Mouse (Mus musculus): ENCODE results near the gene Nup160. TPM values are rescaled to one million over a fixed set of nuclear protein-coding genes. Genes with fewer than 3 reads are reported as not detected.

Nup160 gene
- polyA plus RNA-seq, 1 experiment from 2014 or later, result 63.9 TPM

DNA sequence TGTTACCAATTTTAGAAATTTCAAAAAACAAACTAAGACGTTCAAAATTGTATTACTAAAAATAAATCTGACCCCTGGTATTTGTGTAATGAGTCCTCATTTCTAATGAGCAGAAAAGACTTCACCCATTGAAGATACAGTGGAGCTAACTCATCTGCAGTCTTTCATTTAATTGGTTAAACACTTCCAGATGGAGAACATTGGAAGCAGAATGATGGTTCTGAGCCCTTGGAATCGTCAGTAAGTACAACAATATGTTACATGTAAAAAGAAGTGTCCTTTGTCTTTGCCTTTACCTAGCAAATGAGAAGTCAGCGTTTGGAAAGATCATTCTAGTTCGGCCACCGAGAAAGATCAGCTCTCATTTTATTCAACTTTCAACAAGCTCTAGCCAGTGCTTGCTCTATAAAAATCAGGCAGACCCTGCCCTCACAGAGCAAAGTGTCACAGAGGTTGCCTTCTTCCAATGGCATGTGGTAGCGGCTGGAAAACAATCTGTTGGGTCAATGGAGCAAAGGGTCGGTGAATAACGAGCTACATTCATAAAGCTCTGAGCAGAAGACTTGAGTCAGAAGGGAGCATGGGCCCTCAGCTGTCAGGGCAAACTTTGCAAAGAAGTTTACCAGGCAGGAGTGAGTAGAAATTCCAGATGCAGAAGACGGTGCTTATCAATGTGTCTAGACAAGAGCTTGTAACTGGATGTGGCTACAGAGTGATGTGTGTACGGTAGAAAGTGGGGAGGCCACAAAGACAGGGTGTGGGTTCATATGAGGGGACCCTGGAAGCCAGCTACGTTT, 10.2 kb upstream of the Nup160 start:
- Histone ChIP-seq H3K9ac (no peak overlapping the region), H3K9me3 (ENCODE audit: low read depth, low read length) (peaks cover 2% of the 10 kb centered on the region; the same call in 1 of the 2 replicates), H3K36me3 (ENCODE audit: insufficient read depth) (no peaks in the 10 kb centered on the region), H3K4me1 (ENCODE audit: insufficient read depth) (0 out of 2 replicates have a peak, but pooled peaks cover 5% of the 10 kb centered on the region), H3K27ac (ENCODE audit: low read depth) (no peak overlapping the region), H3K4me3 (ENCODE audit: low read depth, low read length) (no peak overlapping the region), H3K27me3 (ENCODE audit: insufficient read depth, low read length) (no peaks in the 10 kb centered on the region), H3K4me2 (no peak overlapping the region; the same call in 1 of the 2 replicates)
- WGBS, result 52% methylated on average over 11 of the region's 11 CpGs
- no peak for TF ChIP-seq CTCF (IDR thresholded peaks at IDR 0.05; ENCODE audit: low read depth)
- DNase-seq (no peak), ATAC-seq (ENCODE audit: insufficient read depth) (peak; percentile 37; the same call in 1 of the 2 replicates)

- no peak overlapping the region for H3K27ac ChIP-seq (ENCODE audit: low read depth)
- WGBS, result 25% methylated on average over 21 of the region's 21 CpGs
- no peak for TF ChIP-seq CTCF (IDR thresholded peaks at IDR 0.05; ENCODE audit: low read depth)
- 0 out of 2 replicates have a peak, but pooled peaks cover 5% of the 10 kb centered on the region for H3K4me1 ChIP-seq (ENCODE audit: insufficient read depth)
- no peak overlapping the region for H3K4me3 ChIP-seq (ENCODE audit: low read depth, low read length)
- H3K36me3 ChIP-seq (ENCODE audit: insufficient read depth), result no peaks in the 10 kb centered on the region
- ATAC-seq (ENCODE audit: insufficient read depth) (peak; percentile 55), DNase-seq (peak; percentile 51)
- peaks cover 2% of the 10 kb centered on the region; the same call in 1 of the 2 replicates for H3K9me3 ChIP-seq (ENCODE audit: low read depth, low read length)
- peak overlapping the region; percentile 41 for H3K4me2 ChIP-seq
- peak overlapping the region; percentile 6; the same call in 1 of the 2 replicates for H3K9ac ChIP-seq
- H3K27me3 ChIP-seq (ENCODE audit: insufficient read depth, low read length), result no peaks in the 10 kb centered on the region
Measured at GRCm38 (mm10) chr2:90667388-90668265, 9.4 kb upstream of the Nup160 start.

DNA sequence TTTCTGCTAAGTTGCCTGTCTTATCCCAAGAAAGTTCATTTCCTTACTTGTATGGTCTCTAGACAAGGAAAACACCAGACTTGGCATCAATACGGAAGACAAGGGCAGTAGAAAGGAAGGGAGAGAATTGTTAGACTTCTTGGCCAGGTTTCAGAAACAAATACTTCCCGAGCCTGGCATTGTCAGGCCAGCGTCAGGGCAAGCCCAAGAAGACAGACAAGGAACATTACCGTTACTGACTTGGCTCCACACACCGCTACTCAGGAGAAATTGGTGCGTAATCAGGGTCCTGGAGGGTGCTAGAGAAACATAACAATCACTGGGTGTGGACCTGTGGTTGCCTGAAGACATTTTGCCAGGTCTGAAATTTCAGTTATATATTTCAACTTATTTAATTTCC, 6.7 kb upstream of the Nup160 start:
- peak; percentile 24 for DNase-seq

GRCm38 (mm10) chr2:90673339-90673738, 3.7 kb upstream of the Nup160 start:
- no peak for TF ChIP-seq CTCF (IDR thresholded peaks at IDR 0.05; ENCODE audit: low read depth)
- no peaks in the 10 kb centered on the region for H3K27me3 ChIP-seq (ENCODE audit: insufficient read depth, low read length)
- H3K4me2 ChIP-seq, result no peak overlapping the region
- H3K9ac ChIP-seq, result no peak overlapping the region
- no peaks in the 10 kb centered on the region for H3K4me1 ChIP-seq (ENCODE audit: insufficient read depth)
- 87% methylated on average over 1 of the region's 1 CpGs for WGBS
- ATAC-seq (ENCODE audit: insufficient read depth), result no peak
- no peak overlapping the region for H3K4me3 ChIP-seq (ENCODE audit: low read depth, low read length)
- H3K36me3 ChIP-seq (ENCODE audit: insufficient read depth), result no peaks in the 10 kb centered on the region
- no peak overlapping the region for H3K27ac ChIP-seq (ENCODE audit: low read depth)
- no peak for DNase-seq
- H3K9me3 ChIP-seq (ENCODE audit: low read depth, low read length), result peaks cover 2% of the 10 kb centered on the region; the same call in 1 of the 2 replicates

More for the DNA sequence above, 6.7 kb upstream of the Nup160 start:
- Histone ChIP-seq H3K9me3 (ENCODE audit: low read depth, low read length) (peaks cover 2% of the 10 kb centered on the region; the same call in 1 of the 2 replicates), H3K27ac (ENCODE audit: low read depth) (no peak overlapping the region), H3K4me1 (ENCODE audit: insufficient read depth) (0 out of 2 replicates have a peak, but pooled peaks cover 5% of the 10 kb centered on the region), H3K27me3 (ENCODE audit: insufficient read depth, low read length) (no peaks in the 10 kb centered on the region), H3K9ac (no peak overlapping the region), H3K36me3 (ENCODE audit: insufficient read depth) (no peaks in the 10 kb centered on the region), H3K4me3 (ENCODE audit: low read depth, low read length) (no peak overlapping the region), H3K4me2 (no peak overlapping the region)
- no peak for TF ChIP-seq CTCF (IDR thresholded peaks at IDR 0.05; ENCODE audit: low read depth)
- WGBS, result 75% methylated on average over 6 of the region's 6 CpGs
- no peak for ATAC-seq (ENCODE audit: insufficient read depth)

DNA sequence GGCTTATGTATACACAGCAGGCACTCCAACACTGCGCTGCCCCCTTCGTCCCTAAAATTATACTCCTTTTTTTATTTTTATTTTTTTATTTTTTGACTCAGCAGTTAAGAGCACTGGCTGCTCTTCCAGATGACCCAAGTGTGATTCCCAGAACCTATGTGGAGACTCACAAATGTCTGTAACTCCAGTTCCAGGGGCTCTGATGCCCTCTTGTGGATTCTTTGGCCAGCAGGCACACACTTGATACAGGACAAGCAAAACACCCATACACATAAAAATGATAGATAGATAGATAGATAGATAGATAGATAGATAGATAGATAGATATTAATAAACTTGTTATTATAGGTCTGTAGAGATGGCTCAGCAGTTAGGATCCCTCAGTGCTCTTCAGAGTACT, 2.5 kb upstream of the Nup160 start:
- Histone ChIP-seq H3K4me1 (ENCODE audit: insufficient read depth) (no peaks in the 10 kb centered on the region), H3K36me3 (ENCODE audit: insufficient read depth) (no peaks in the 10 kb centered on the region), H3K4me2 (no peak overlapping the region), H3K9me3 (ENCODE audit: low read depth, low read length) (peaks cover 2% of the 10 kb centered on the region; the same call in 1 of the 2 replicates), H3K27ac (ENCODE audit: low read depth) (no peak overlapping the region), H3K9ac (no peak overlapping the region), H3K4me3 (ENCODE audit: low read depth, low read length) (no peak overlapping the region), H3K27me3 (ENCODE audit: insufficient read depth, low read length) (no peaks in the 10 kb centered on the region)
- WGBS, result 95% methylated on average over 2 of the region's 2 CpGs
- TF ChIP-seq CTCF (IDR thresholded peaks at IDR 0.05; ENCODE audit: low read depth), result no peak; the same call in 1 of the 2 replicates
- ATAC-seq (ENCODE audit: insufficient read depth), result no peak
- DNase-seq, result peak; percentile 13

DNA sequence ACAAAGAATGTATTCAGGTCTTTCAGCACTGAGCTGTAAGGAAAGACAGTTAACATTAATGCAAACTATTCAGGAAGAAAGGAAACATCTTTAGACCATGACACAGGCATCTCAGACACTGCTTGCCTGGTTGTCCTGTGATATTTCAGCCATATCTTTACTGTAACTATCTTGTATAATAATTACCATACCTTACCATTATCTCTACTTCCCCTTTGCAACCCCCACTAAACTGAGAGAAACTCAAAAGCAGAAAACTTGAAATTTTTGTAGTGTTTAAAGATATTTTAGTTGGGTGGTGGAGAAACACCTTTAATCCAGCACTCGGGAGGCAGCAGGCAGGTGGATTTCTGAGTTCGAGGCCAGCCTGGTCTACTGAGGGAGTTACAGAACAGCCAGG, 1.5 kb upstream of the Nup160 start:
- WGBS, result 90% methylated on average over 2 of the region's 2 CpGs
- TF ChIP-seq CTCF (IDR thresholded peaks at IDR 0.05; ENCODE audit: low read depth), result no peak
- H3K4me3 ChIP-seq (ENCODE audit: low read depth, low read length), result no peak overlapping the region
- no peak overlapping the region for H3K27ac ChIP-seq (ENCODE audit: low read depth)
- H3K4me2 ChIP-seq, result no peak overlapping the region
- ATAC-seq (ENCODE audit: insufficient read depth) (no peak), DNase-seq (no peak)
- H3K9ac ChIP-seq, result no peak overlapping the region
- H3K9me3 ChIP-seq (ENCODE audit: low read depth, low read length), result no peaks in the 10 kb centered on the region
- H3K4me1 ChIP-seq (ENCODE audit: insufficient read depth), result peaks cover 5% of the 10 kb centered on the region
- no peaks in the 10 kb centered on the region for H3K27me3 ChIP-seq (ENCODE audit: insufficient read depth, low read length)
- H3K36me3 ChIP-seq (ENCODE audit: insufficient read depth), result no peaks in the 10 kb centered on the region
